Mouse (Mus musculus) limb, embryonic 15.5 days (tissue): Measurements from ENCODE around the gene Cdkl5. TPM values are rescaled to one million over a fixed set of nuclear protein-coding genes. Genes with fewer than 3 reads are reported as not detected.

Experiments
- ATAC-seq: fragments of 200-750 bp; cut with Nextera tagmentation; 2 replicates; pipeline ENCODE4 v1.8.0; 2017; ENCODE audit warnings: low read depth, moderate TSS enrichment; ENCODE audit not compliant: insufficient number of reproducible peaks, low FRiP score, low TSS enrichment
- H3K27ac ChIP-seq: fragments of 300-500 bp; sonication (generic); 2 replicates; pipeline ENCODE4 v1.5.1; 2015; ENCODE audit warnings: moderate library complexity, mild to moderate bottlenecking, inconsistent platforms
- H3K27me3 ChIP-seq: fragments of 300-500 bp; sonication (generic); 2 replicates; pipeline ENCODE4 v1.6.1; 2015; ENCODE audit warnings: inconsistent platforms
- H3K36me3 ChIP-seq: fragments of 300-500 bp; sonication (generic); 2 replicates; pipeline ENCODE4 v1.6.1; 2015; ENCODE audit warnings: inconsistent platforms
- H3K4me1 ChIP-seq: fragments of 300-500 bp; sonication (generic); 2 replicates; pipeline ENCODE4 v1.6.1; 2015; ENCODE audit warnings: inconsistent platforms
- H3K4me2 ChIP-seq: fragments of 300-500 bp; sonication (generic); 2 replicates; pipeline ENCODE4 v1.6.1; 2015; ENCODE audit warnings: mild to moderate bottlenecking, inconsistent platforms
- H3K4me3 ChIP-seq: fragments of 300-500 bp; sonication (generic); 2 replicates; pipeline ENCODE4 v1.5.1; 2015; ENCODE audit warnings: mild to moderate bottlenecking, inconsistent platforms
- H3K9ac ChIP-seq: fragments of 300-500 bp; sonication (generic); 2 replicates; pipeline ENCODE4 v1.6.1; 2015; ENCODE audit warnings: inconsistent platforms
- H3K9me3 ChIP-seq: fragments of 300-500 bp; sonication (generic); 2 replicates; pipeline ENCODE4 v1.6.1; 2016; ENCODE audit warnings: inconsistent platforms
- WGBS: fragments of 180-500 bp; shearing (Covaris S2); methylation state at CpG from one replicate; pipeline ENCODE4 v1.1.7; 2015; 5-methylcytosine and 5-hydroxymethylcytosine counted together
- polyA plus RNA-seq: library from polyadenylated mRNA; unstranded; fragments of >200 nt; fragmentation: Nextera tagmentation; extraction: Ambion mirVana; gene quantifications from 2 replicates; pipeline ENCODE4 v1.2.1, GENCODE M21; 2015

Cdkl5 gene
- polyA plus RNA-seq, 1 experiment from 2014 or later, result 2.0 TPM

- Histone ChIP-seq H3K4me1 (no peaks in the 10 kb centered on the region), H3K27me3 (peaks cover 17% of the 10 kb centered on the region; the same call in 1 of the 2 replicates), H3K27ac (no peak overlapping the region), H3K4me2 (no peak overlapping the region), H3K9ac (no peak overlapping the region), H3K9me3 (no peaks in the 10 kb centered on the region), H3K36me3 (no peaks in the 10 kb centered on the region), H3K4me3 (no peak overlapping the region)
- 24% methylated on average over 2 of the region's 2 CpGs for WGBS
- ATAC-seq, result no peak
Measured at GRCm38 (mm10) chrX:160992703-160993102, 1.8 kb downstream of the Cdkl5 start.

GRCm38 (mm10) chrX:160990276-160990675, 4.2 kb downstream of the Cdkl5 start:
- 77% methylated on average over 4 of the region's 4 CpGs for WGBS

GRCm38 (mm10) chrX:160977919-160978318, 16.6 kb downstream of the Cdkl5 start:
- 68% methylated on average over 1 of the region's 1 CpGs for WGBS
- H3K4me3 ChIP-seq, result no peak overlapping the region
- H3K27me3 ChIP-seq, result no peaks in the 10 kb centered on the region
- no peak overlapping the region for H3K27ac ChIP-seq
- H3K4me1 ChIP-seq, result no peaks in the 10 kb centered on the region
- no peak overlapping the region for H3K9ac ChIP-seq
- no peaks in the 10 kb centered on the region for H3K9me3 ChIP-seq
- no peak overlapping the region for H3K4me2 ChIP-seq
- no peaks in the 10 kb centered on the region for H3K36me3 ChIP-seq
- ATAC-seq, result no peak

More at GRCm38 (mm10) chrX:160990276-160990675, 4.2 kb downstream of the Cdkl5 start:
- H3K4me3 ChIP-seq, result no peak overlapping the region
- H3K9ac ChIP-seq, result no peak overlapping the region
- no peak overlapping the region for H3K4me2 ChIP-seq
- H3K9me3 ChIP-seq, result no peaks in the 10 kb centered on the region
- no peak overlapping the region for H3K27ac ChIP-seq
- H3K36me3 ChIP-seq, result no peaks in the 10 kb centered on the region
- H3K27me3 ChIP-seq, result peaks cover 13% of the 10 kb centered on the region; the same call in 1 of the 2 replicates
- no peaks in the 10 kb centered on the region for H3K4me1 ChIP-seq
- no peak for ATAC-seq

DNA sequence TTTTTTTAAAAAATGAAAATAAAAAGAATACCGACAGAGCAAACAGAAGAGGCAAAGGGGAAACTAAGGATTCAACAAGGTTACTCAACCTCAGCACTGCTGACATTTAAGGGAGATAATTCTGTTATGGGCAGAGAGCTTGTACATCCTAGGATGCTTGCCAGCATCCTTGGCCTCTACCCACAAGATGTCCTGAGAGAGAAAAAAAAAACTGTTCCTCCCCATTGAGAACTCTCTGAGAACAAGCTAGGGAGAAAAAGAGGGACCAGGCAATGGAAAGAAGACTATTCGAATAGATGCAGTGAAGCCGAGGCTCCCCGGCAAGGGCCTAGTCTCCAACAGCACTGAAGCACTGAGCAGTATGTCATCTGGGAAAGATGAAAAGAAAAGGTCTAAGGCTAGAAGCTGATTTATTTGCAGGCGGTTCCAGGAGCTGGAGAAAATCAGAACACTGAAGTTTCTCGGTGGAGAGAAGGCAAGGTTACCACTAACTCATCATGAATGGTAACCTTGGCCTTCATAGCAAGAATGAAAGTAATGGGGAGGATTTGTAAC, 22.4 kb downstream of the Cdkl5 start:
- WGBS, result 84% methylated on average over 6 of the region's 6 CpGs
- no peak for ATAC-seq
- no peak overlapping the region for H3K4me3 ChIP-seq

GRCm38 (mm10) chrX:160958593-160959131, 35.8 kb downstream of the Cdkl5 start:
- WGBS, result 53% methylated on average over 5 of the region's 5 CpGs

More for the DNA sequence above, 22.4 kb downstream of the Cdkl5 start:
- no peaks in the 10 kb centered on the region for H3K4me1 ChIP-seq
- no peaks in the 10 kb centered on the region for H3K36me3 ChIP-seq
- H3K27ac ChIP-seq, result no peak overlapping the region
- H3K27me3 ChIP-seq, result no peaks in the 10 kb centered on the region
- H3K9me3 ChIP-seq, result no peaks in the 10 kb centered on the region
- H3K4me2 ChIP-seq, result no peak overlapping the region
- H3K9ac ChIP-seq, result no peak overlapping the region

GRCm38 (mm10) chrX:160949583-160949982, 44.9 kb downstream of the Cdkl5 start:
- no peaks in the 10 kb centered on the region for H3K9me3 ChIP-seq
- peaks cover 2% of the 10 kb centered on the region; the same call in 1 of the 2 replicates for H3K27me3 ChIP-seq
- no peaks in the 10 kb centered on the region for H3K36me3 ChIP-seq
- no peaks in the 10 kb centered on the region for H3K4me1 ChIP-seq
- no peak overlapping the region for H3K4me2 ChIP-seq
- H3K27ac ChIP-seq, result no peak overlapping the region
- no peak for ATAC-seq
- H3K9ac ChIP-seq, result no peak overlapping the region
- 87% methylated on average over 2 of the region's 2 CpGs for WGBS
- no peak overlapping the region for H3K4me3 ChIP-seq

More at GRCm38 (mm10) chrX:160958593-160959131, 35.8 kb downstream of the Cdkl5 start:
- Histone ChIP-seq H3K4me2 (no peak overlapping the region), H3K9ac (no peak overlapping the region), H3K9me3 (no peaks in the 10 kb centered on the region), H3K4me3 (no peak overlapping the region), H3K4me1 (no peaks in the 10 kb centered on the region), H3K27me3 (no peaks in the 10 kb centered on the region), H3K36me3 (no peaks in the 10 kb centered on the region), H3K27ac (no peak overlapping the region)
- no peak for ATAC-seq

DNA sequence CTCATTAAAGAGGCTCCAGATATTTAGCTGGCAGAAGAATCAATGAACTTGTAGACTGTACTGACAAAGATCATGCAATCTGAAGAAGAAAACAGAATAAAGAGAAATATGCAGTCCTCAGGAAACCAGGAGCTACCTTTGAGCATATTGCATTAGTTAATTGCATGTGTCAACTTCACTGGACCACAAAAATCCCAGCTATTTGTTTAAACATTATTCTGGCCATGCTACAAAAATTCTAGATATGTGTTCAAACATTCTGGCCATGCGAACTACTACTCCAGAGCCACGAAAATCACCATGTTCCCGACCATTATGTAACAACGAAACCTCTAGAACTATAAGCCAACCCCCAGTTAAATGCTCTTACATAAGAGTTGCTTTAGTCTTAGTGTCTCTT, 49.8 kb downstream of the Cdkl5 start:
- H3K9ac ChIP-seq, result no peak overlapping the region
- H3K4me3 ChIP-seq, result no peak overlapping the region
- no peaks in the 10 kb centered on the region for H3K4me1 ChIP-seq
- H3K27ac ChIP-seq, result no peak overlapping the region
- no peaks in the 10 kb centered on the region for H3K36me3 ChIP-seq
- no peaks in the 10 kb centered on the region; the same call in 1 of the 2 replicates for H3K27me3 ChIP-seq
- H3K9me3 ChIP-seq, result no peaks in the 10 kb centered on the region
- no peak for ATAC-seq
- H3K4me2 ChIP-seq, result no peak overlapping the region
- 74% methylated on average over 4 of the region's 4 CpGs for WGBS

DNA sequence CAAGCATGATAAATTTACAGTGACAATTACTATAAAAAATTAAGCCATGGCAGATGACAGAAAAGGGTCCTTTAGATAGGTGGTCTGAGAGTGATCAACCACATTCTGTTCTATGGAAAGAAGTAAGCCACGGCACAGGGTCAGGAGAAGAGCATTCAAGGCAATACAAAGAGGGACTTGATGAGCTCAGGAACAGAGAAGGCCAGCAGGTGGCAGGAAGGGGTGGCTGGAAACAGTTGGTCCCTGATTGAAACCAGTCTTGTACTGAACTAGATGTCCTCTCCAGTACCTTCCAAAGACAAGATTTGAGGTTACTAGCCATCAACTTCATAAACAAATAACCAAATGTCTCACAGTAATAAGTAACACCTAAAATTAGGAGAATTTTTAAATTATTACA, 59.0 kb downstream of the Cdkl5 start:
- ATAC-seq, result no peak
- Histone ChIP-seq H3K27me3 (no peaks in the 10 kb centered on the region), H3K4me2 (no peak overlapping the region), H3K27ac (no peak overlapping the region), H3K4me3 (no peak overlapping the region), H3K9ac (no peak overlapping the region), H3K36me3 (no peaks in the 10 kb centered on the region), H3K4me1 (no peaks in the 10 kb centered on the region), H3K9me3 (no peaks in the 10 kb centered on the region)
- 59% methylated on average over 1 of the region's 1 CpGs for WGBS

- no peak for ATAC-seq
- Histone ChIP-seq H3K4me1 (no peaks in the 10 kb centered on the region), H3K27me3 (no peaks in the 10 kb centered on the region), H3K4me3 (no peak overlapping the region), H3K27ac (no peak overlapping the region), H3K9ac (no peak overlapping the region), H3K4me2 (no peak overlapping the region), H3K36me3 (no peaks in the 10 kb centered on the region), H3K9me3 (no peaks in the 10 kb centered on the region)
Measured at GRCm38 (mm10) chrX:160930656-160931055, 63.8 kb downstream of the Cdkl5 start.

- Histone ChIP-seq H3K27ac (no peak overlapping the region), H3K4me1 (no peaks in the 10 kb centered on the region), H3K4me2 (no peak overlapping the region), H3K9ac (no peak overlapping the region), H3K36me3 (no peaks in the 10 kb centered on the region), H3K9me3 (no peaks in the 10 kb centered on the region), H3K4me3 (no peak overlapping the region), H3K27me3 (no peaks in the 10 kb centered on the region)
- no peak for ATAC-seq
- 84% methylated on average over 1 of the region's 1 CpGs for WGBS
Measured at GRCm38 (mm10) chrX:160928870-160929269, 65.6 kb downstream of the Cdkl5 start.

- ATAC-seq, result no peak
- H3K9ac ChIP-seq, result no peak overlapping the region
- H3K4me3 ChIP-seq, result no peak overlapping the region
- H3K4me1 ChIP-seq, result no peaks in the 10 kb centered on the region
- 89% methylated on average over 3 of the region's 3 CpGs for WGBS
- H3K9me3 ChIP-seq, result no peaks in the 10 kb centered on the region
- H3K27ac ChIP-seq, result no peak overlapping the region
- no peaks in the 10 kb centered on the region for H3K36me3 ChIP-seq
- H3K27me3 ChIP-seq, result no peaks in the 10 kb centered on the region
- no peak overlapping the region for H3K4me2 ChIP-seq
Measured at GRCm38 (mm10) chrX:160919022-160919637, 75.4 kb downstream of the Cdkl5 start.

GRCm38 (mm10) chrX:160906952-160907351, 87.6 kb downstream of the Cdkl5 start, which contains the start of gene Gja6:
Gja6 (minus strand) TSS chrX:160907052.
- H3K27ac ChIP-seq, result no peak within 1 kb of the TSS
- no peaks in the 10 kb centered on the region for H3K36me3 ChIP-seq
- H3K4me3 ChIP-seq, result no peak within 1 kb of the TSS
- 63% methylated on average over 4 of the region's 4 CpGs for WGBS
- H3K4me1 ChIP-seq, result no peaks in the 10 kb centered on the region
- no peak within 1 kb of the TSS for H3K4me2 ChIP-seq
- H3K27me3 ChIP-seq, result peaks cover 11% of the 10 kb centered on the region
- ATAC-seq, result no peak
- H3K9me3 ChIP-seq, result no peaks in the 10 kb centered on the region
- H3K9ac ChIP-seq, result no peak within 1 kb of the TSS
